Mouse (Mus musculus) common myeloid progenitor, adult 5-6 weeks (primary cell): ENCODE measurements at regions not wholly inside any gene's neighbourhood (a gene's known extent, or its start where the extent isn't known, plus 50 kb on each side); places are given as distances from the start of the nearest gene placed in this dataset.

ENCODE experiments used
- ATAC-seq: replicated peaks from 2 replicates; pipeline ENCODE4 v1.8.0; 2016; ENCODE audit warnings: low read depth, mild to moderate bottlenecking, moderate TSS enrichment, inconsistent platforms; ENCODE audit not compliant: poor library complexity, severe bottlenecking

GRCm38 (mm10) chr9:30167223-30167622 is 204.3 kb upstream of the Ntm start:
- ATAC-seq = no peak

- ATAC-seq = no peak
Measured at GRCm38 (mm10) chr9:30174646-30175045, 211.7 kb upstream of the Ntm start.

GRCm38 (mm10) chr9:30175376-30175775 is 212.4 kb upstream of the Ntm start:
- no peak for ATAC-seq

GRCm38 (mm10) chr9:30183409-30183808 is 220.5 kb upstream of the Ntm start:
- no peak for ATAC-seq

GRCm38 (mm10) chr9:30184996-30185763 is 222.2 kb upstream of the Ntm start:
- no peak for ATAC-seq

- no peak for ATAC-seq
Measured at GRCm38 (mm10) chr9:30186261-30186660, 223.3 kb upstream of the Ntm start.

- ATAC-seq = no peak
Measured at GRCm38 (mm10) chr9:30190078-30190477, 227.1 kb upstream of the Ntm start.

GRCm38 (mm10) chr9:30191119-30191518 is 228.2 kb upstream of the Ntm start:
- ATAC-seq = no peak

GRCm38 (mm10) chr9:30191902-30192301 is 229.0 kb upstream of the Ntm start:
- ATAC-seq = no peak

- no peak for ATAC-seq
Measured at GRCm38 (mm10) chr9:30194866-30195265, 231.9 kb upstream of the Ntm start.

GRCm38 (mm10) chr9:30202411-30202810 is 224.5 kb upstream of the Snx19 start:
- ATAC-seq = no peak

- no peak for ATAC-seq
Measured at GRCm38 (mm10) chr9:30207631-30208030, 219.3 kb upstream of the Snx19 start.

GRCm38 (mm10) chr9:30209806-30210205 is 217.1 kb upstream of the Snx19 start:
- ATAC-seq = no peak

- no peak for ATAC-seq
Measured at GRCm38 (mm10) chr9:30212471-30213075, 214.3 kb upstream of the Snx19 start.

- no peak for ATAC-seq
Measured at GRCm38 (mm10) chr9:30234501-30235163, 192.3 kb upstream of the Snx19 start.

GRCm38 (mm10) chr9:30235791-30236190 is 191.1 kb upstream of the Snx19 start:
- no peak for ATAC-seq

GRCm38 (mm10) chr9:30242107-30242506 is 184.8 kb upstream of the Snx19 start:
- ATAC-seq = no peak

- ATAC-seq = peak; percentile 84
Measured at GRCm38 (mm10) chr9:30264533-30265168, 162.3 kb upstream of the Snx19 start.

- no peak for ATAC-seq
Measured at GRCm38 (mm10) chr9:30271081-30271480, 155.8 kb upstream of the Snx19 start.

- ATAC-seq = no peak
Measured at GRCm38 (mm10) chr9:30273836-30274235, 153.1 kb upstream of the Snx19 start.

- no peak for ATAC-seq
Measured at GRCm38 (mm10) chr9:30278231-30278630, 148.7 kb upstream of the Snx19 start.
